Mouse (Mus musculus): Measurements from ENCODE around the gene Olfr910. TPM values are rescaled to one million over a fixed set of nuclear protein-coding genes. Genes with fewer than 3 reads are reported as not detected.

Gene Olfr910
- total RNA-seq (2014; rRNA removed) (not detected in 2 replicates), polyA plus RNA-seq (2015; fragmentation: Nextera tagmentation; extraction: Ambion mirVana) (not detected in 2 replicates)

DNA sequence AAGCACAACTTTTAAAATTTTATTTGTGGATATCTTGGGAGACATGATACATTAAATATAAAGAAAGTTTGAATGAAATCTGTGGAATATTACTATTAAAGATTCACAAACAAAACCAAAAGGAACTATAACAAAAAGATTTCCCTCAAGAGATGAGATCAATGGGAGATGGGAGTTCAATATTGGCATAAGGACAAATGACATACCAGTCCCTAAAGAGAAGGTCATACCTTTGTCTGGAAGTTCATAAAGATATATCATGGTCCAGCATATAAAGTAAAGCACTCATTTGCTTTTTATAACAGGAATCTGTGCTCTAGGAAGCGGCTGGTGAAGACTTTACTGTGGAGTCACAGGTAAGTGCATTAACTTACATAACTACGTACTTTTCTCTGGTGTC is at the start of gene Olfr910:
Gene Olfr910, plus strand, starts transcription at position 301 of the 400 bp plus-strand sequence.
- Histone ChIP-seq H3K9ac (replicated peaks; ENCODE audit: low read length, poor library complexity, severe bottlenecking) (no peak within 1 kb of the TSS), H3K27me3 (ENCODE audit: insufficient read depth, low read length) (no peaks in the 10 kb centered on the region), H3K4me1 (ENCODE audit: insufficient read depth, low read length) (no peaks in the 10 kb centered on the region), H3K4me2 (ENCODE audit: low read depth, low read length, poor library complexity, severe bottlenecking) (no peak within 1 kb of the TSS), H3K27ac (ENCODE audit: low read depth, low read length) (no peak within 1 kb of the TSS), H3K9me3 (ENCODE audit: low read length) (no peaks in the 10 kb centered on the region), H3K36me3 (ENCODE audit: insufficient read depth, low read length) (no peaks in the 10 kb centered on the region), H3K4me3 (ENCODE audit: low read depth, low read length) (no peak within 1 kb of the TSS)
- DNase-seq (ENCODE audit: low spot score) (no peak), ATAC-seq (ENCODE audit: low FRiP score) (no peak)
- 87% methylated on average over 2 of the region's 2 CpGs for WGBS
- no peak for TF ChIP-seq CTCF (IDR thresholded peaks at IDR 0.05)

- Histone ChIP-seq H3K4me3 (ENCODE audit: low read depth, low read length) (no peak within 1 kb of the TSS), H3K4me1 (ENCODE audit: insufficient read depth, low read length) (no peaks in the 10 kb centered on the region), H3K36me3 (ENCODE audit: insufficient read depth, low read length) (no peaks in the 10 kb centered on the region), H3K27ac (ENCODE audit: low read depth, low read length) (no peak within 1 kb of the TSS), H3K27me3 (ENCODE audit: insufficient read depth, low read length) (no peaks in the 10 kb centered on the region), H3K4me2 (ENCODE audit: low read depth, low read length, poor library complexity, severe bottlenecking) (no peak within 1 kb of the TSS), H3K9ac (replicated peaks; ENCODE audit: low read length, poor library complexity, severe bottlenecking) (no peak within 1 kb of the TSS), H3K9me3 (ENCODE audit: low read length) (no peaks in the 10 kb centered on the region)
- TF ChIP-seq CTCF (IDR thresholded peaks at IDR 0.05) = no peak
- DNase-seq (ENCODE audit: low spot score) = no peak
- WGBS = 79% methylated on average over 2 of the region's 2 CpGs
- ATAC-seq (ENCODE audit: low FRiP score) = no peak
Measured at GRCm38 (mm10) chr9:38495501-38495900, 42.1 kb upstream of the Olfr910 start, which contains the start of gene Olfr907. Gene Olfr907, plus strand, starts transcription at chr9:38495801.

DNA sequence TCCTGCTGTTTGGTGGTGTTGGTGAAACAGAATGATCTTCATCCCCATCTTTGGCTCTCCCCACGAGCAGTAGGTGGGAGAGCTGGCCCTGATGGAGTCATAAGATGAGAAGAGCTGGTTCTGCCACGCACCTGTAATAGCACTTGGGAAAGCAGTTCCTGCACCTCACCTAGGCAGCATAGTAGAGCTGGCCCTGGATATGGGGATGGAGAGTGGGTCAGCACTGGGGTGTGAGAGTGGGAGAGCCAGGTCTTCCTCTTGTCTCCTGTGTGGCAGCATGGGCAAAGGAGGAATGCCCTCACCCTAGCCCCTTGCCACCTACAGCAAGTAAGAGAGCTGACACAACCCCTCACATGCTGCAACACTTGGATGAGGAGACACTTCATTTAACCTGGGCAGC is 25.3 kb upstream of the Olfr910 start:
- Histone ChIP-seq H3K4me3 (ENCODE audit: low read depth, low read length) (no peak overlapping the region), H3K27ac (ENCODE audit: low read depth, low read length) (no peak overlapping the region), H3K4me1 (ENCODE audit: insufficient read depth, low read length) (no peaks in the 10 kb centered on the region), H3K36me3 (ENCODE audit: insufficient read depth, low read length) (no peaks in the 10 kb centered on the region), H3K9me3 (ENCODE audit: low read length) (no peaks in the 10 kb centered on the region), H3K27me3 (ENCODE audit: insufficient read depth, low read length) (no peaks in the 10 kb centered on the region), H3K9ac (replicated peaks; ENCODE audit: low read length, poor library complexity, severe bottlenecking) (no peak overlapping the region), H3K4me2 (ENCODE audit: low read depth, low read length, poor library complexity, severe bottlenecking) (no peak overlapping the region)
- DNase-seq (ENCODE audit: low spot score) = no peak
- ATAC-seq (ENCODE audit: low FRiP score) = no peak
- whole genome bisulfite sequencing = 56% methylated on average over 2 of the region's 2 CpGs
- TF ChIP-seq CTCF (IDR thresholded peaks at IDR 0.05) = no peak

GRCm38 (mm10) chr9:38521280-38521679 is 16.4 kb upstream of the Olfr910 start, which contains the start of gene Olfr911-ps1:
Gene Olfr911-ps1, plus strand, starts transcription at chr9:38521580.
- H3K4me2 ChIP-seq (ENCODE audit: low read depth, low read length, poor library complexity, severe bottlenecking) = no peak within 1 kb of the TSS
- no peak within 1 kb of the TSS for H3K9ac ChIP-seq (replicated peaks; ENCODE audit: low read length, poor library complexity, severe bottlenecking)
- ATAC-seq (ENCODE audit: low FRiP score) (no peak), DNase-seq (ENCODE audit: low spot score) (no peak)
- H3K4me3 ChIP-seq (ENCODE audit: low read depth, low read length) = no peak within 1 kb of the TSS
- no peak within 1 kb of the TSS for H3K27ac ChIP-seq (ENCODE audit: low read depth, low read length)
- H3K27me3 ChIP-seq (ENCODE audit: insufficient read depth, low read length) = no peaks in the 10 kb centered on the region
- no peaks in the 10 kb centered on the region for H3K9me3 ChIP-seq (ENCODE audit: low read length)
- WGBS = 83% methylated on average over 1 of the region's 1 CpGs
- TF ChIP-seq CTCF (IDR thresholded peaks at IDR 0.05) = no peak
- H3K36me3 ChIP-seq (ENCODE audit: insufficient read depth, low read length) = no peaks in the 10 kb centered on the region
- no peaks in the 10 kb centered on the region for H3K4me1 ChIP-seq (ENCODE audit: insufficient read depth, low read length)

DNA sequence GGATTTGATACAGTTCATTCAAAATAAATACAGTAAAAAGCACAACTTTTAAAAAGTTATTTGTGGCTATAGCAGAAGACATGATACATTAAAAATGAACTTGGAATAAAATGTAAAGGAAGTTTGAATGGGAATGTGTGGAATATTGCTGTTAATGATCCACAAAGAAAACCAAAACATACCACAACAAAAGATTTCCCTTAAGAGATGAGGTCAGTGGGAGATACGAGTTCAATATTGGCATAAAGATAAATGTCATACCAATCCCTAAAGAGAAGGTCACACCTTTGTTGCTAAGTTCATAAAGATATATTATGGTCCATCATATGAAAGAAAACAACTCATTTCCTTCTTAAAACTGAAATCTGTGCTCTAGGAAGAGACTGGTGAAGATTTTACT is 42.2 kb downstream of the Olfr910 start, which contains the start of gene Olfr912:
Gene Olfr912, plus strand, starts transcription at position 301 of the 400 bp plus-strand sequence.
- H3K4me2 ChIP-seq (ENCODE audit: low read depth, low read length, poor library complexity, severe bottlenecking) = no peak within 1 kb of the TSS
- no peak within 1 kb of the TSS for H3K9ac ChIP-seq (replicated peaks; ENCODE audit: low read length, poor library complexity, severe bottlenecking)
- TF ChIP-seq CTCF (IDR thresholded peaks at IDR 0.05) = no peak
- ATAC-seq (ENCODE audit: low FRiP score) = no peak
- H3K27ac ChIP-seq (ENCODE audit: low read depth, low read length) = no peak within 1 kb of the TSS
- no peaks in the 10 kb centered on the region for H3K36me3 ChIP-seq (ENCODE audit: insufficient read depth, low read length)
- no peaks in the 10 kb centered on the region for H3K4me1 ChIP-seq (ENCODE audit: insufficient read depth, low read length)
- H3K27me3 ChIP-seq (ENCODE audit: insufficient read depth, low read length) = no peaks in the 10 kb centered on the region
- H3K9me3 ChIP-seq (ENCODE audit: low read length) = no peaks in the 10 kb centered on the region
- WGBS = 82% methylated on average over 1 of the region's 1 CpGs
- H3K4me3 ChIP-seq (ENCODE audit: low read depth, low read length) = no peak within 1 kb of the TSS
- no peak for DNase-seq (ENCODE audit: low spot score)

Other genes with a start within 250 kb of the Olfr910 start
- gene Olfr896-ps1, start 246.7 kb upstream of the Olfr910 start, total RNA-seq (2014; rRNA removed) = not detected in 2 replicates
- not detected in 2 replicates for gene Olfr896-ps1, start 246.7 kb upstream of the Olfr910 start, polyA plus RNA-seq (2015; fragmentation: Nextera tagmentation; extraction: Ambion mirVana)
- not detected in 2 replicates for gene Olfr25, start 208.8 kb upstream of the Olfr910 start, total RNA-seq (2014; rRNA removed)
- gene Olfr25, start 208.8 kb upstream of the Olfr910 start, polyA plus RNA-seq (2015; fragmentation: Nextera tagmentation; extraction: Ambion mirVana) = not detected in 2 replicates
- gene Olfr898, start 189.4 kb upstream of the Olfr910 start, total RNA-seq (2014; rRNA removed) = not detected in 2 replicates
- not detected in 2 replicates for gene Olfr898, start 189.4 kb upstream of the Olfr910 start, polyA plus RNA-seq (2015; fragmentation: Nextera tagmentation; extraction: Ambion mirVana)
- not detected in 2 replicates for gene Olfr250, start 171.0 kb upstream of the Olfr910 start, total RNA-seq (2014; rRNA removed)
- not detected in 2 replicates for gene Olfr250, start 171.0 kb upstream of the Olfr910 start, polyA plus RNA-seq (2015; fragmentation: Nextera tagmentation; extraction: Ambion mirVana)
- gene Olfr251, start 160.8 kb upstream of the Olfr910 start, total RNA-seq (2014; rRNA removed) = not detected in 2 replicates
- not detected in 2 replicates for gene Olfr251, start 160.8 kb upstream of the Olfr910 start, polyA plus RNA-seq (2015; fragmentation: Nextera tagmentation; extraction: Ambion mirVana)
- gene Olfr147, start 136.2 kb upstream of the Olfr910 start, total RNA-seq (2014; rRNA removed) = not detected in 2 replicates
- gene Olfr147, start 136.2 kb upstream of the Olfr910 start, polyA plus RNA-seq (2015; fragmentation: Nextera tagmentation; extraction: Ambion mirVana) = not detected in 2 replicates
- not detected in 2 replicates for gene Olfr901, start 108.4 kb upstream of the Olfr910 start, total RNA-seq (2014; rRNA removed)
- not detected in 2 replicates for gene Olfr901, start 108.4 kb upstream of the Olfr910 start, polyA plus RNA-seq (2015; fragmentation: Nextera tagmentation; extraction: Ambion mirVana)
- gene Olfr902, start 90.2 kb upstream of the Olfr910 start, total RNA-seq (2014; rRNA removed) = not detected in 2 replicates
- not detected in 2 replicates for gene Olfr902, start 90.2 kb upstream of the Olfr910 start, polyA plus RNA-seq (2015; fragmentation: Nextera tagmentation; extraction: Ambion mirVana)
- gene Olfr904, start 74.7 kb upstream of the Olfr910 start, total RNA-seq (2014; rRNA removed) = not detected in 2 replicates
- gene Olfr904, start 74.7 kb upstream of the Olfr910 start, polyA plus RNA-seq (2015; fragmentation: Nextera tagmentation; extraction: Ambion mirVana) = not detected in 2 replicates
- not detected in 2 replicates for gene Olfr905, start 66.7 kb upstream of the Olfr910 start, total RNA-seq (2014; rRNA removed)
- gene Olfr905, start 66.7 kb upstream of the Olfr910 start, polyA plus RNA-seq (2015; fragmentation: Nextera tagmentation; extraction: Ambion mirVana) = not detected in 2 replicates
- not detected in 2 replicates for gene Olfr906, start 50.8 kb upstream of the Olfr910 start, total RNA-seq (2014; rRNA removed)
- gene Olfr906, start 50.8 kb upstream of the Olfr910 start, polyA plus RNA-seq (2015; fragmentation: Nextera tagmentation; extraction: Ambion mirVana) = not detected in 2 replicates
- not detected in 2 replicates for gene Olfr907, start 42.0 kb upstream of the Olfr910 start, total RNA-seq (2014; rRNA removed)
- gene Olfr907, start 42.0 kb upstream of the Olfr910 start, polyA plus RNA-seq (2015; fragmentation: Nextera tagmentation; extraction: Ambion mirVana) = not detected in 2 replicates
- not detected in 2 replicates for gene Olfr911-ps1, start 16.3 kb upstream of the Olfr910 start, total RNA-seq (2014; rRNA removed)
- not detected in 2 replicates for gene Olfr911-ps1, start 16.3 kb upstream of the Olfr910 start, polyA plus RNA-seq (2015; fragmentation: Nextera tagmentation; extraction: Ambion mirVana)
- not detected in 2 replicates for gene Olfr912, start 42.3 kb downstream of the Olfr910 start, total RNA-seq (2014; rRNA removed)
- gene Olfr912, start 42.3 kb downstream of the Olfr910 start, polyA plus RNA-seq (2015; fragmentation: Nextera tagmentation; extraction: Ambion mirVana) = not detected in 2 replicates
- not detected in 2 replicates for gene Olfr913, start 54.9 kb downstream of the Olfr910 start, total RNA-seq (2014; rRNA removed)
- not detected in 2 replicates for gene Olfr913, start 54.9 kb downstream of the Olfr910 start, polyA plus RNA-seq (2015; fragmentation: Nextera tagmentation; extraction: Ambion mirVana)
- gene Olfr914, start 67.3 kb downstream of the Olfr910 start, total RNA-seq (2014; rRNA removed) = not detected in 2 replicates
- gene Olfr914, start 67.3 kb downstream of the Olfr910 start, polyA plus RNA-seq (2015; fragmentation: Nextera tagmentation; extraction: Ambion mirVana) = not detected in 2 replicates
- gene Olfr916, start 122.0 kb downstream of the Olfr910 start, total RNA-seq (2014; rRNA removed) = not detected in 2 replicates
- not detected in 2 replicates for gene Olfr916, start 122.0 kb downstream of the Olfr910 start, polyA plus RNA-seq (2015; fragmentation: Nextera tagmentation; extraction: Ambion mirVana)
- not detected in 2 replicates for gene Olfr917, start 128.0 kb downstream of the Olfr910 start, total RNA-seq (2014; rRNA removed)
- gene Olfr917, start 128.0 kb downstream of the Olfr910 start, polyA plus RNA-seq (2015; fragmentation: Nextera tagmentation; extraction: Ambion mirVana) = not detected in 2 replicates
- not detected in 2 replicates for gene Olfr918, start 136.8 kb downstream of the Olfr910 start, total RNA-seq (2014; rRNA removed)
- gene Olfr918, start 136.8 kb downstream of the Olfr910 start, polyA plus RNA-seq (2015; fragmentation: Nextera tagmentation; extraction: Ambion mirVana) = not detected in 2 replicates
- gene Olfr919, start 165.8 kb downstream of the Olfr910 start, total RNA-seq (2014; rRNA removed) = not detected in 2 replicates
- not detected in 2 replicates for gene Olfr919, start 165.8 kb downstream of the Olfr910 start, polyA plus RNA-seq (2015; fragmentation: Nextera tagmentation; extraction: Ambion mirVana)
- 9.9 and 11.3 TPM in 2 replicates for gene Vwa5a, start 180.4 kb downstream of the Olfr910 start, total RNA-seq (2014; rRNA removed)
- gene Vwa5a, start 180.4 kb downstream of the Olfr910 start, polyA plus RNA-seq (2015; fragmentation: Nextera tagmentation; extraction: Ambion mirVana) = 5.5 and 6.0 TPM in 2 replicates
- under 0.01 and 0.05 TPM in 2 replicates for gene Olfr920, start 214.4 kb downstream of the Olfr910 start, total RNA-seq (2014; rRNA removed)
- 0.02 and 0.04 TPM in 2 replicates for gene Olfr920, start 214.4 kb downstream of the Olfr910 start, polyA plus RNA-seq (2015; fragmentation: Nextera tagmentation; extraction: Ambion mirVana)
- not detected in 2 replicates for gene Olfr921, start 235.2 kb downstream of the Olfr910 start, total RNA-seq (2014; rRNA removed)
- not detected in 2 replicates for gene Olfr921, start 235.2 kb downstream of the Olfr910 start, polyA plus RNA-seq (2015; fragmentation: Nextera tagmentation; extraction: Ambion mirVana)